In the genomic region with DNA sequence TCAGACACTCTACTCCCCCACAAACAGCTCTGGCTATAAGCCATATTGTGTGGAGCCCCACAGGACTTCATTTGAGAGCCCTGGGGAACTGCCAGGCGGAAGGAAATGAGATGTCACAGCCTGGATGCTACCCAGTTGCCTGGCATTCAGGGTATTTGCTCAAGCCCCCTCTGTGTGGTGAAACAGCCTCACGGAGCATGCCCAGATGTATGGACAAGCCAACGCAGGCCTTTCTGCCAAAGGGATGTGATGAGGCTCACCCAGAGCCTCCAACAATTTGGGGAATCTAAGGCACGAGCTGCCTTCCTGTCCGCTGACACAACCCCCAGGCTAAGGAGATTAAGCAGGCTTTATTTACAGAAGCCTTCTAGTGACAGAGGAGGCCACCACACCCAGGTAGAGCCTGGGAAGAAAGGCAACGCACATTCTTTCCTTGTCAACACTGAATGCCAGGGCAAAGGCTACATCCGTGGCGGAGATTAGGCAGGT, we compare ENCODE assay signal across 15 mouse cellular contexts.
A peak's percentile ranks its signal among the peaks of the same experiment; 100 is the strongest.
DNase-seq lines count a peak whose midpoint lies in the region; ATAC-seq lines count a peak whose summit lies in the region.
"Had no signal": no experiment of that assay in that cellular context is flagged by ENCODE, and none has a peak within 500 bp of the region (broad histone marks: within the 10 kb centered on the region; RNA-seq: fewer than 3 reads in every experiment).

No protein-coding gene starts in this region.

- no peak overlapping the region for H3K9ac ChIP-seq in heart, embryonic 11.5 days (ENCODE audit: low read depth, low read length)
- H3K9ac ChIP-seq in midbrain, embryonic 16.5 days (ENCODE audit: low read depth, low read length), result no peak overlapping the region
- no peak overlapping the region for H3K9ac ChIP-seq in midbrain, embryonic 11.5 days (ENCODE audit: low read length)
- H3K9ac ChIP-seq in forebrain, embryonic 16.5 days (replicated peaks; ENCODE audit: low read depth, low read length), result no peak overlapping the region
- no peak overlapping the region for H3K9ac ChIP-seq in stomach, embryonic 14.5 days (replicated peaks; ENCODE audit: low read depth, low read length)
- H3K9ac ChIP-seq: liver, embryonic 15.5 days had no signal

- peak overlapping the region; percentile 62 for H3K27ac ChIP-seq in heart, embryonic 11.5 days (ENCODE audit: low read depth, low read length)
- no peak overlapping the region for H3K27ac ChIP-seq in midbrain, embryonic 16.5 days (ENCODE audit: low read length)
- no peak overlapping the region for H3K27ac ChIP-seq in midbrain, embryonic 11.5 days (ENCODE audit: low read depth, low read length)
- no peak overlapping the region for H3K27ac ChIP-seq in forebrain, embryonic 16.5 days (ENCODE audit: low read length)
- H3K27ac ChIP-seq in stomach, embryonic 14.5 days (ENCODE audit: low read length), result no peak overlapping the region
- H3K27ac ChIP-seq: liver, embryonic 15.5 days had no signal

- ATAC-seq in heart, embryonic 11.5 days (replicated peaks; ENCODE audit: insufficient number of reproducible peaks, low FRiP score, low TSS enrichment), result peak; percentile 45; the same call in 1 of the 2 replicates
- 0 out of 2 replicates have a peak, but pooled peaks have one; percentile 21 for ATAC-seq in midbrain, embryonic 16.5 days
- no peak for ATAC-seq in midbrain, embryonic 11.5 days (ENCODE audit: low FRiP score)
- ATAC-seq in forebrain, embryonic 16.5 days, result 0 out of 2 replicates have a peak, but pooled peaks have one; percentile 28
- ATAC-seq in stomach, embryonic 14.5 days (ENCODE audit: insufficient number of reproducible peaks, insufficient read depth, low FRiP score, low read depth), result peak; percentile 76; the same call in 1 of the 2 replicates
- ATAC-seq in activated CD4-positive, CD25-positive, alpha-beta regulatory T cell, adult 4 months, result no peak
- ATAC-seq: inflammation-experienced regulatory T-cells, adult 6 months had no signal

- H3K4me2 ChIP-seq in heart, embryonic 11.5 days, result no peak overlapping the region
- H3K4me2 ChIP-seq in midbrain, embryonic 16.5 days (ENCODE audit: low read length), result no peak overlapping the region
- H3K4me2 ChIP-seq in midbrain, embryonic 11.5 days, result no peak overlapping the region
- H3K4me2 ChIP-seq in forebrain, embryonic 16.5 days (ENCODE audit: low read length), result no peak overlapping the region
- H3K4me2 ChIP-seq in stomach, embryonic 14.5 days (replicated peaks; ENCODE audit: low read depth, low read length), result no peak overlapping the region
- H3K4me2 ChIP-seq: liver, embryonic 15.5 days had no signal

- peaks cover 28% of the 10 kb centered on the region for H3K4me1 ChIP-seq in heart, embryonic 11.5 days (ENCODE audit: control insufficient read depth, insufficient read depth, low read length)
- peaks cover 3% of the 10 kb centered on the region; the same call in 1 of the 2 replicates for H3K4me1 ChIP-seq in midbrain, embryonic 16.5 days (ENCODE audit: control insufficient read depth, insufficient read depth, low read length)
- H3K4me1 ChIP-seq in midbrain, embryonic 11.5 days (ENCODE audit: control insufficient read depth, insufficient read depth, low read length), result peaks cover 10% of the 10 kb centered on the region
- H3K4me1 ChIP-seq in forebrain, embryonic 16.5 days (replicated peaks; ENCODE audit: control insufficient read depth, insufficient read depth, low read length), result peaks cover 11% of the 10 kb centered on the region
- peaks cover 3% of the 10 kb centered on the region; the same call in 1 of the 2 replicates for H3K4me1 ChIP-seq in stomach, embryonic 14.5 days (ENCODE audit: control insufficient read depth, insufficient read depth, low read length)

- DNase-seq in heart, postnatal 14 days, result no peak
- DNase-seq in midbrain, embryonic 11.5 days (ENCODE audit: low spot score, missing footprints), result no peak
- no peak for DNase-seq in layer of hippocampus, postnatal 36 days
- DNase-seq: layer of hippocampus, adult 9-11 months; right cerebral cortex, postnatal 25 days; thymus, postnatal 25 days had no signal

- H3K4me3 ChIP-seq in heart, embryonic 11.5 days (ENCODE audit: low read depth, low read length), result no peak overlapping the region
- no peak overlapping the region for H3K4me3 ChIP-seq in midbrain, embryonic 16.5 days (ENCODE audit: low read depth, low read length)
- H3K4me3 ChIP-seq in midbrain, embryonic 11.5 days (ENCODE audit: low read depth, low read length), result no peak overlapping the region
- H3K4me3 ChIP-seq in forebrain, embryonic 16.5 days (replicated peaks; ENCODE audit: low read length), result no peak overlapping the region
- H3K4me3 ChIP-seq in stomach, embryonic 14.5 days (ENCODE audit: low read depth, low read length), result no peak overlapping the region
- H3K4me3 ChIP-seq: erythroblast, embryonic 14.5 days; liver, embryonic 15.5 days had no signal

- H3K36me3 ChIP-seq in heart, embryonic 11.5 days (ENCODE audit: control insufficient read depth, insufficient read depth, low read length), result no peaks in the 10 kb centered on the region
- H3K36me3 ChIP-seq in midbrain, embryonic 16.5 days (ENCODE audit: control insufficient read depth, insufficient read depth, low read length), result no peaks in the 10 kb centered on the region
- H3K36me3 ChIP-seq in midbrain, embryonic 11.5 days (ENCODE audit: control insufficient read depth, insufficient read depth, low read length), result no peaks in the 10 kb centered on the region
- no peaks in the 10 kb centered on the region for H3K36me3 ChIP-seq in forebrain, embryonic 16.5 days (ENCODE audit: control insufficient read depth, insufficient read depth)
- no peaks in the 10 kb centered on the region for H3K36me3 ChIP-seq in stomach, embryonic 14.5 days (ENCODE audit: control insufficient read depth, insufficient read depth, low read length)
- H3K36me3 ChIP-seq: liver, embryonic 15.5 days had no signal

- 20% methylated on average over 8 of the region's 8 CpGs for WGBS in heart, embryonic 11.5 days (ENCODE audit: insufficient replicate concordance)
- WGBS in midbrain, embryonic 16.5 days, result 41% methylated on average over 8 of the region's 8 CpGs
- WGBS in midbrain, embryonic 11.5 days, result 33% methylated on average over 8 of the region's 8 CpGs
- 55% methylated on average over 8 of the region's 8 CpGs for WGBS in forebrain, embryonic 16.5 days
- 37% methylated on average over 8 of the region's 8 CpGs for WGBS in stomach, embryonic 14.5 days

- H3K27me3 ChIP-seq in heart, embryonic 11.5 days (ENCODE audit: control insufficient read depth, insufficient read depth, low read length), result no peaks in the 10 kb centered on the region
- H3K27me3 ChIP-seq in midbrain, embryonic 16.5 days (ENCODE audit: control insufficient read depth, insufficient read depth, low read depth, low read length), result peaks cover 5% of the 10 kb centered on the region; the same call in 1 of the 2 replicates
- no peaks in the 10 kb centered on the region for H3K27me3 ChIP-seq in midbrain, embryonic 11.5 days (ENCODE audit: control insufficient read depth, insufficient read depth, low read length)
- no peaks in the 10 kb centered on the region for H3K27me3 ChIP-seq in forebrain, embryonic 16.5 days (replicated peaks; ENCODE audit: control insufficient read depth, insufficient read depth, low read length)
- H3K27me3 ChIP-seq in stomach, embryonic 14.5 days (ENCODE audit: control insufficient read depth, insufficient read depth, low read length), result no peaks in the 10 kb centered on the region
- H3K27me3 ChIP-seq: CH12.LX had no signal

- intact Hi-C loops in heart, postnatal 14 days (cut with DNase I), result loop anchor here (10.0 kb wide), 1 partner anchor 421 kb away; no protein-coding TSS in a partner anchor

- no peaks in the 10 kb centered on the region for H3K9me3 ChIP-seq in heart, embryonic 11.5 days (replicated peaks; ENCODE audit: control insufficient read depth, low read length)
- no peaks in the 10 kb centered on the region for H3K9me3 ChIP-seq in midbrain, embryonic 16.5 days (replicated peaks; ENCODE audit: control insufficient read depth, low read length, poor library complexity, severe bottlenecking)
- no peaks in the 10 kb centered on the region for H3K9me3 ChIP-seq in midbrain, embryonic 11.5 days (ENCODE audit: control insufficient read depth, low read length)
- no peaks in the 10 kb centered on the region for H3K9me3 ChIP-seq in forebrain, embryonic 16.5 days (ENCODE audit: control insufficient read depth, low read length)
- no peaks in the 10 kb centered on the region for H3K9me3 ChIP-seq in stomach, embryonic 14.5 days (ENCODE audit: control insufficient read depth, low read depth, low read length)
- H3K9me3 ChIP-seq: liver, embryonic 15.5 days had no signal

Comparison
In these comparisons a context has a peak if more than half of its experiments do, and no peak if none do; other contexts are left out.
1. ATAC-seq: peak in heart, embryonic 11.5 days (single experiment), midbrain, embryonic 16.5 days (single experiment), forebrain, embryonic 16.5 days (single experiment) and stomach, embryonic 14.5 days (single experiment); none in midbrain, embryonic 11.5 days (single experiment) and activated CD4-positive, CD25-positive, alpha-beta regulatory T cell, adult 4 months (single experiment).